Comparison of ENCODE assay signal across 1 mouse cellular context in genomic region chr11:103101866-103102501, GRCm38 (mm10).
TF ChIP-seq lines count a peak whose summit lies in the region.

No protein-coding gene starts in this region.

TF ChIP-seq in MEL, 35 proteins besides CTCF, POLR2A, EP300 and RAD21 (continued from another document):
- TF ChIP-seq TBP (IDR thresholded peaks at IDR 0.05; ENCODE audit: low read depth, low read length) = peak; percentile 60; the same call in 1 of the 2 replicates
- peak; percentile 32; the same call in 1 of the 2 replicates for TF ChIP-seq USF1 (IDR thresholded peaks at IDR 0.05; ENCODE audit: low read depth, low read length)
- no peak for TF ChIP-seq MEF2A (IDR thresholded peaks at IDR 0.05; ENCODE audit: extremely low read depth, insufficient replicate concordance, low read depth, low read length, poor library complexity, severe bottlenecking)
- TF ChIP-seq MAX (IDR thresholded peaks at IDR 0.05; ENCODE audit: low read length) = peak; percentile 91
- TF ChIP-seq CHD1 (IDR thresholded peaks at IDR 0.05; ENCODE audit: low read depth, low read length) = no peak
- peak; percentile 82 for TF ChIP-seq MXI1 (IDR thresholded peaks at IDR 0.05; ENCODE audit: low read depth, low read length)
- TF ChIP-seq ETS1 (IDR thresholded peaks at IDR 0.05; ENCODE audit: low read depth, low read length) = peak; percentile 30; the same call in 1 of the 2 replicates
- TF ChIP-seq ZMIZ1 (IDR thresholded peaks at IDR 0.05; ENCODE audit: low read depth, low read length) = peak; percentile 58; the same call in 1 of the 2 replicates
- TF ChIP-seq TCF12 (IDR thresholded peaks at IDR 0.05; ENCODE audit: low read depth, low read length) = 0 out of 2 replicates have a peak, but pooled peaks have one; percentile 23
